Mouse (Mus musculus): Measurements from ENCODE around the gene Pom121. TPM values are rescaled to one million over a fixed set of nuclear protein-coding genes. Genes with fewer than 3 reads are reported as not detected.

Pom121 gene
- 14.5 and 14.7 TPM in 2 replicates for polyA plus RNA-seq (2012; rRNA removed)

GRCm38 (mm10) chr5:135394004-135394823 lies at the start of gene Pom121:
Gene Pom121 (minus strand): TSS chr5:135394546.

DNA sequence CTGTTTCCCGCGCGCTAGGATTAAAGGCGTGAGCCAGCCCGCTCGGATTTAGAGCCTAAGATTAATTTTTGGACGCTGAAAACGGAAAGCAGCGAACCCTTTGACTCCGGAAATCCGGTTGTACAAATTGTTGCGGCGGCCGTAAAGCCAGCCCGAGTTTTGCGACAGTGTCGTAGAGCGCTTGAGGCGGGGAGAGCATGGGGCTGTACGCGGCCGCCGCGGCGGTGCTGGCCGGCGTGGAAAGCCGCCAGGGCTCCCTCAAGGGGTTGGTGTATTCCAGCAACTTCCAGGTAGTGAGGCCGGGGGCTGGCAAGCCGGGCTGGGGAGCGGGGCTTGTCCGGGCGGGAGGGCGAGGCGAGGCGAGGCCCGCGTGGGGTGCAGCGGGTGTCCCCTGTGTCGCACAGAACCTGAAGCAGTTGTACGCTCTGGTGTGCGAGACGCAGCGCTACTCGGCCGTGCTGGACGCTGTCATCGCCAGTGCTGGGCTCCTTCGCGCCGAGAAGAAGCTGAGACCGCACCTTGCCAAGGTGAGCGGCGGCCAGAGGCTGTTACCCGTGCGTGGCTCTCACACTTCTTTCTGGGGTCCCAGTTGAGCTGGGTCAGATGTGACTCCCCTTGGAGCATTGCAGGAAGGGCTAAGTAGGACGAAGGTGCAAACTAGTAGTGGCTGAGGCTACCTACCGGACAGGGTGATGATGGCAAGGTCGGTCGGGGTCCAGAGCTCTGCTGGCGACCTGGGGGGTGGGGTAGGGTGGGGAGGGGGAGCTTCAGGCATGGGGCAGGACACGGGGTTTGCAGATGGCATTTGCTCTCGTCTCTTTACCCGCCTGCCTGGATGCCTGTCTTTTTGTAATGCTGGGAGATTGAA lies 24.3 kb downstream of the Pom121 start, which contains the start of gene Nsun5:
Gene Nsun5, plus strand, starts transcription at position 167 of the 868 bp plus-strand sequence.

DNA sequence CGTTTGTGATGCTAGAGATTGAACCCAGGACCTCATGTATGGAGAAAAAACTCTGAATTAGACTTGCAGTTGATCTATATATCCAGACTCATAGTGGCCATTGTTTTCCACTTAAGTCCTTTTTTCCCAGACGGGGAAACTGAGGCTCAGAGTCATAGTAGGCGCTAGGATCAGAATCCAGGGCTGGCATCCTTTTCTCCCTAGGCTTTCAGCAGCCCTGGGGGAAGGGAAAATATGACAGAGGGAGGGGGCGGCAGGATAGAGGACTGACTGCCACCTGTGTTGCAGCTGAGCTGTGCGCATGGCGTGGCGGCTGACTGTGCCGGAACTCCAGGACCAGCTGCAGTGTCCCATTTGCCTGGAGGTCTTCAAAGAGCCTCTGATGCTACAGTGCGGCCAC lies 41.4 kb downstream of the Pom121 start, which contains the start of gene Trim50:
Gene Trim50, plus strand, starts transcription at position 301 of the 400 bp plus-strand sequence.

DNA sequence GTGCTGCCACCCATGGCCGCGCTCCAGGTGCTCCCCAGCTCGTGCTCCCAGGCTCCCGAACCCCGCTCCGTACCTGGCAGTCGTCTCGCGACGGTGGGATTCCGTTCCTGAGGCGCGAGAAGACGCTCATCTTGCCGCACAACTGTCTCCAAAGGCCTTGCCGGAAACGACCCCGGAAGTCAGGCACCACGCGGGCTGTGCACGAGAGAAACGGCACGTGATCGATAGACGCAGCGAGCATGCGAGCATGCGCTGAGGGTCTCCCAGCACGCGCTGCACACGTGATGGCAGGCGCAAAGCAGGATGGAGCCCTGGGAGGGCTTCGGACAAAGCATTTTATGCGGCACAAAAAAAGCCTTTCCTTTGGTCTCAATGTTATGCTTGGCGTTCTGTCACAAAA lies 44.5 kb downstream of the Pom121 start, which contains the start of gene Fkbp6:
Gene Fkbp6, minus strand, starts transcription at position 183 of the 400 bp plus-strand sequence.

Other genes with a start within 250 kb of the Pom121 start
- 1.7 and 2.0 TPM in 2 replicates for gene Tbl2, start 244.9 kb downstream of the Pom121 start, polyA plus RNA-seq (2012; rRNA removed)
- gene Bcl7b, start 226.3 kb downstream of the Pom121 start, polyA plus RNA-seq (2012; rRNA removed), result 18.8 and 20.5 TPM in 2 replicates
- gene Baz1b, start 207.3 kb downstream of the Pom121 start, polyA plus RNA-seq (2012; rRNA removed), result 6.5 and 7.3 TPM in 2 replicates
- 0.52 and 1.7 TPM in 2 replicates for gene Fzd9, start 143.3 kb downstream of the Pom121 start, polyA plus RNA-seq (2012; rRNA removed)
- 1.1 and 2.5 TPM in 2 replicates for gene Fkbp6, start 44.5 kb downstream of the Pom121 start, polyA plus RNA-seq (2012; rRNA removed)
- gene Trim50, start 41.3 kb downstream of the Pom121 start, polyA plus RNA-seq (2012; rRNA removed), result 26.4 and 43.4 TPM in 2 replicates
- gene Nsun5, start 24.6 kb downstream of the Pom121 start, polyA plus RNA-seq (2012; rRNA removed), result 14.5 and 15.3 TPM in 2 replicates
- gene Hip1, start 150.6 kb upstream of the Pom121 start, polyA plus RNA-seq (2012; rRNA removed), result 4.8 and 7.5 TPM in 2 replicates
- not detected in 2 replicates for gene Ccl26, start 169.0 kb upstream of the Pom121 start, polyA plus RNA-seq (2012; rRNA removed)
- gene Ccl24, start 178.5 kb upstream of the Pom121 start, polyA plus RNA-seq (2012; rRNA removed), result 1.3 and 1.6 TPM in 2 replicates
- gene Rhbdd2, start 238.1 kb upstream of the Pom121 start, polyA plus RNA-seq (2012; rRNA removed), result 11.5 and 13.5 TPM in 2 replicates

All from stomach, adult 2 months (tissue).